Mouse (Mus musculus) forebrain, postnatal 0 days (tissue): ENCODE measurements around the gene Cd300c. TPM values are rescaled to one million over a fixed set of nuclear protein-coding genes. Genes with fewer than 3 reads are reported as not detected.
"Not testable (repeated sequence)": the region's sequence is repeated elsewhere in the genome, so short reads cannot be mapped to it uniquely, and the experiment has no call there.

Experiments used
- ATAC-seq: fragments of 200-750 bp; cut with Nextera tagmentation; 2 replicates; pipeline ENCODE4 v1.8.0; 2017; ENCODE audit warnings: mild to moderate bottlenecking, moderate library complexity
- DNase-seq: peaks from one replicate; pipeline ENCODE4 v3.0.0-alpha.2; 2015
- H3K27ac ChIP-seq: fragments of 300-500 bp; sonication (generic); 2 replicates; pipeline ENCODE4 v1.5.1; 2014; ENCODE audit warnings: low read depth, mild to moderate bottlenecking, antibody characterized with exemption, low read length, moderate library complexity, mixed read lengths
- H3K27me3 ChIP-seq: fragments of 300-500 bp; sonication (generic); 2 replicates; pipeline ENCODE4 v1.6.1; 2014; ENCODE audit warnings: mild to moderate bottlenecking, low read length, mixed read lengths; ENCODE audit not compliant: insufficient read depth
- H3K36me3 ChIP-seq: fragments of 300-500 bp; sonication (generic); 2 replicates; pipeline ENCODE4 v1.6.1; 2014; ENCODE audit warnings: mild to moderate bottlenecking, moderate library complexity; ENCODE audit not compliant: insufficient read depth
- H3K4me1 ChIP-seq: fragments of 300-500 bp; sonication (generic); 2 replicates; pipeline ENCODE4 v1.6.1; 2014; ENCODE audit warnings: antibody characterized with exemption; ENCODE audit not compliant: insufficient read depth
- H3K4me2 ChIP-seq: fragments of 300-500 bp; sonication (generic); 2 replicates; pipeline ENCODE4 v1.6.1; 2014; ENCODE audit warnings: low read depth, mild to moderate bottlenecking, moderate library complexity
- H3K4me3 ChIP-seq: fragments of 300-500 bp; sonication (generic); 2 replicates; pipeline ENCODE4 v1.5.1; 2014; ENCODE audit warnings: low read depth, low read length, mixed read lengths
- H3K9ac ChIP-seq: fragments of 300-500 bp; sonication (generic); 2 replicates; pipeline ENCODE4 v1.6.1; 2014; ENCODE audit warnings: mild to moderate bottlenecking
- H3K9me3 ChIP-seq: fragments of 300-500 bp; sonication (generic); 2 replicates; pipeline ENCODE4 v1.6.1; 2016; ENCODE audit warnings: low read length
- CTCF ChIP-seq: sonication (generic); IDR thresholded peaks from 2 replicates; pipeline ENCODE4 v1.5.1; 2016; ENCODE audit warnings: antibody characterized with exemption, control low read depth, low read depth
- WGBS: fragments of 180-500 bp; shearing (Covaris S2); extraction: QIAGEN DNeasy Blood & Tissue Kit; methylation state at CpG from one replicate; pipeline ENCODE4 v1.1.7; 2014; 5-methylcytosine and 5-hydroxymethylcytosine counted together
- polyA plus RNA-seq: library from polyadenylated mRNA; unstranded; fragments of >200 nt; fragmentation: Nextera tagmentation; extraction: Ambion mirVana; gene quantifications from 2 replicates; pipeline ENCODE4 v1.2.1, GENCODE M21; 2015
- total RNA-seq: library from RNA; depleted of rRNA; stranded (reverse); fragments of >200 nt; gene quantifications from 2 replicates; pipeline ENCODE4 v1.2.3, GENCODE M21; 2014; rRNA removed

The Cd300c gene
- total RNA-seq (not detected in 2 replicates), polyA plus RNA-seq (not detected in 2 replicates)

DNA sequence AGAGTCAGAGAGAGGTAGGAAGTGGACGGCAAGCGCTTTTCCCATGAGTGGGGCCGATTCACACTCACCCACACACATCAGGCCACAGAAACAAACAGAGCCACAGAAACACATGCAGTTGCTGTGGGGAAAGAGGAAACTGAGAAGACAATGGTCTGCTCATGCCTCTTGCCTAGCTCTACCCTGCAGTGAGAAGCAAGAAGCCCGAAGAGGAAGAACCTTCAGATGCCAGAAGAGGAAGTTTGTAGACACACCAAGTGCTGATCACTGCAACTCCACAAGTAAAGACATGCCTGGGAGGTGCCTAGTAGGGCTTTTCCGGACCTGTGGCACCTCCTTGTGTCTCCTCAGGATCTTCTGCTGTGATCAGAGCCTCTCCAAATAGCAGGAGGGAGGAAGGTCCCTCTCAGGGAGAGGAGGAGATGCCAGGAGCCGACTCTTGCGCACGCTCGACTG is at the start of gene Cd300c:
TSS of gene Cd300c (minus strand) at position 406 of the 456 bp plus-strand sequence.
- no peaks in the 10 kb centered on the region for H3K9me3 ChIP-seq
- no peaks in the 10 kb centered on the region for H3K4me1 ChIP-seq
- WGBS: 85% methylated on average over 9 of the region's 9 CpGs
- no peaks in the 10 kb centered on the region for H3K27me3 ChIP-seq
- H3K4me2 ChIP-seq: no peak within 1 kb of the TSS
- TF ChIP-seq CTCF: no peak
- no peak within 1 kb of the TSS for H3K9ac ChIP-seq
- no peak within 1 kb of the TSS for H3K27ac ChIP-seq
- no peak for ATAC-seq
- H3K4me3 ChIP-seq: no peak within 1 kb of the TSS
- H3K36me3 ChIP-seq: no peaks in the 10 kb centered on the region
- no peak for DNase-seq

- not testable (repeated sequence) for DNase-seq, H3K27ac ChIP-seq, H3K27me3 ChIP-seq, H3K9me3 ChIP-seq, H3K4me1 ChIP-seq, H3K36me3 ChIP-seq, ATAC-seq, H3K4me2 ChIP-seq, H3K9ac ChIP-seq, H3K4me3 ChIP-seq
- no CpG with 5 or more reads among the region's 7 CpGs for WGBS
Observed at GRCm38 (mm10) chr11:115016093-115016492, 47.1 kb upstream of the Cd300c start, which contains the start of gene Cd300ld2. Gene Cd300ld2, minus strand, starts transcription at chr11:115016193.

DNA sequence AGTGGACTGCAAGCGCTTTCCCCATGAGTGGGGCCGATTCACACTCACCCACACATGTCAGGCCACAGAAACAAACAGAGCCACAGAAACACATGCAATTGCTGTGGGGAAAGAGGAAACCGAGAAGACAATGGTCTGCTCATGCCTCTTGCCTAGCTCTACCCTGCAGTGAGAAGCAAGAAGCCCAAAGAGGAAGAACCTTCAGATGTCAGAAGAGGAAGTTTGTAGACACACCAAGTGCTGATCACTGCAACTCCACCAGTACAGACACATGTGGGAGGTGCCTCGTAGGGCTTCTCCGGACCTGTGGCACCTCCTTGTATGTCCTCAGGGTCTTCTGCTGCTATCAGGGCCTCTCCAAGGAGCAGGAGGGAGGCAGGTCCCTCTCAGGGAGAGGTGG is 35.1 kb upstream of the Cd300c start:
- no peak overlapping the region for H3K27ac ChIP-seq
- no peak overlapping the region for H3K9ac ChIP-seq
- no peak overlapping the region for H3K4me3 ChIP-seq
- no peaks in the 10 kb centered on the region for H3K27me3 ChIP-seq
- no peaks in the 10 kb centered on the region for H3K4me1 ChIP-seq
- no peaks in the 10 kb centered on the region for H3K9me3 ChIP-seq
- no peaks in the 10 kb centered on the region for H3K36me3 ChIP-seq
- TF ChIP-seq CTCF: no peak
- WGBS: 91% methylated on average over 5 of the region's 5 CpGs
- no peak for DNase-seq
- no peak for ATAC-seq
- no peak overlapping the region for H3K4me2 ChIP-seq

GRCm38 (mm10) chr11:115001474-115002040 is 32.6 kb upstream of the Cd300c start, which contains the start of gene Cd300c2:
Gene Cd300c2, minus strand, starts transcription at chr11:115001880.
- WGBS: 85% methylated on average over 7 of the region's 7 CpGs
- Histone ChIP-seq H3K4me3 (no peak within 1 kb of the TSS), H3K9ac (no peak within 1 kb of the TSS), H3K27ac (no peak within 1 kb of the TSS), H3K36me3 (no peaks in the 10 kb centered on the region), H3K9me3 (no peaks in the 10 kb centered on the region), H3K4me1 (no peaks in the 10 kb centered on the region), H3K4me2 (no peak within 1 kb of the TSS), H3K27me3 (no peaks in the 10 kb centered on the region)
- no peak for TF ChIP-seq CTCF
- ATAC-seq (no peak), DNase-seq (no peak)

GRCm38 (mm10) chr11:114989793-114990192 is 20.8 kb upstream of the Cd300c start, which contains the start of gene Cd300ld:
Gene Cd300ld, minus strand, starts transcription at chr11:114989922.
- H3K9me3 ChIP-seq: no peaks in the 10 kb centered on the region
- ATAC-seq (no peak), DNase-seq (no peak)
- H3K27ac ChIP-seq: no peak within 1 kb of the TSS
- H3K27me3 ChIP-seq: no peaks in the 10 kb centered on the region; the same call in 1 of the 2 replicates
- H3K4me1 ChIP-seq: no peaks in the 10 kb centered on the region
- no peak within 1 kb of the TSS for H3K9ac ChIP-seq
- TF ChIP-seq CTCF: no peak
- H3K36me3 ChIP-seq: no peaks in the 10 kb centered on the region
- WGBS: 76% methylated on average over 4 of the region's 4 CpGs
- no peak within 1 kb of the TSS for H3K4me2 ChIP-seq
- no peak within 1 kb of the TSS for H3K4me3 ChIP-seq

DNA sequence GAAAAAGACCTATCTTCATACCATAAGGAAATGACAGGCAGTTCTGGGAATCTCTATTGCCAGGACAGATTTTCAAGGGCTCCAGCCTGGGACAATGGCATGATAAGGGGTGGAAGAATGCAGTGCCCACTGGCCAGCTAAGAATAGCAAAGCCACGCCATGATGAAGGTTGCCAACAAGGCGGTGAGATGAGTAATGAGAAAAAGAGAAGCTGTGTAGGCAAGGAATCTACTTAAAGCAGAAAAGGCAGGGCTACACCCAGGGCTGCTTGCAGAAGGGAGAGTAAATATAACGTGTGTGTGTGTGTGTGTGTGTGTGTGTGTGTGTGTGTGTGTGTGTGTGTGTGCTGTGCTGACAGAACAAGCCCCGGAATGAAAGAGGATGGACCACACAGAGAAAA is 12.9 kb upstream of the Cd300c start:
- Histone ChIP-seq H3K9me3 (0 out of 2 replicates have a peak, but pooled peaks cover 6% of the 10 kb centered on the region), H3K27ac (no peak overlapping the region), H3K9ac (no peak overlapping the region), H3K4me2 (no peak overlapping the region), H3K4me3 (no peak overlapping the region), H3K36me3 (no peaks in the 10 kb centered on the region), H3K27me3 (no peaks in the 10 kb centered on the region), H3K4me1 (no peaks in the 10 kb centered on the region)
- DNase-seq (no peak), ATAC-seq (no peak)
- TF ChIP-seq CTCF: no peak
- 85% methylated on average over 4 of the region's 4 CpGs for WGBS

GRCm38 (mm10) chr11:114972726-114973125 is 3.8 kb upstream of the Cd300c start:
- Histone ChIP-seq H3K4me2 (no peak overlapping the region), H3K27ac (no peak overlapping the region), H3K9ac (no peak overlapping the region), H3K4me1 (no peaks in the 10 kb centered on the region), H3K36me3 (no peaks in the 10 kb centered on the region), H3K4me3 (no peak overlapping the region), H3K9me3 (no peaks in the 10 kb centered on the region), H3K27me3 (no peaks in the 10 kb centered on the region)
- TF ChIP-seq CTCF: no peak
- WGBS: 77% methylated on average over 10 of the region's 10 CpGs
- DNase-seq (no peak), ATAC-seq (no peak)
